Mouse (Mus musculus) frontal cortex, postnatal 10 days (tissue): Measurements from ENCODE around the gene Siah1a.

Experiments
- DNase-seq, 2 experiments: peaks; one replicate each; pipeline ENCODE4 v3.0.0; 2022; ENCODE audit warnings: low spot score in 2 of 2, mixed read lengths in 1 of 2

Siah1a gene

DNA sequence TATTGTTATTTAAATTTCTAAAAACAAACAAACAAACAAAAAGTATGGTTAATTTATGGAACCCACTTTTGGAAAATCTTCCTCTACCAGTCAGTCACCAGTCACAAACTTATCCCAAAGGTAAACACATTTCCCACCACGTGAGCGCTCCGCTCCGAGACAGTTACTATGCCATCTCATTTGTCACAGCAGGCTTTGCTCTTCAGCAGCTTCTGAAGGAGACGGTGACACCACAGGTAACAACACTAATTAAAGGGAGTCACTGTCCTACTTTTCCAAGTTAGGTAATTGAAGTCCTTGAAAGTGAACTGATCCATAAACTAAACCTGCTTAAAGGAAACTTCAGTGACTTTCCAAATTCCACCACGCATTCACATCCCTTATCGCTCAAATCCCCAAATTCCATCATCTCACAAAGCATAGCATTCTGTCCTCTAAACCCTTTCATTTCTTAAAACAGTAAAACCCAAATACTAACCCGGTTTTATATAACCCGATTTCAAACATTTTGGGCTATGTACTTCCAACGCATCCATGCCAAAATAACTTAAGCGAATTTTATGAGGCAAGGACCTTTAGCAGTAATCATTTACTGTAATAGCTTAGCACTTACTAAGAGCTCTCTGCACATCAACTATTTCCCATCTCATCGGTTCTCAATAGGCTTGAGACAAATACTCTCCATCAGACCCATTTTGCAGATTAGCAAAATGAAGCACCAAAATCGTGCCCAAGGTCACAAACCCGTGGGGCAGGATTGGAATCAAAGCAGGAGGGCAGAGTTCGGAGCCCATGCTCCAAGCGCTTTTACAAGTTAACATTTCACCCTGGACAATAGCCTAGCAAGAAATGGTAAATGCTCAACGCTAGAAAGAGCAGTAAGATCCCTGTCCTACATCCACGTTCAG lies 1.2 kb downstream of the Siah1a start:
- no peak for DNase-seq

DNA sequence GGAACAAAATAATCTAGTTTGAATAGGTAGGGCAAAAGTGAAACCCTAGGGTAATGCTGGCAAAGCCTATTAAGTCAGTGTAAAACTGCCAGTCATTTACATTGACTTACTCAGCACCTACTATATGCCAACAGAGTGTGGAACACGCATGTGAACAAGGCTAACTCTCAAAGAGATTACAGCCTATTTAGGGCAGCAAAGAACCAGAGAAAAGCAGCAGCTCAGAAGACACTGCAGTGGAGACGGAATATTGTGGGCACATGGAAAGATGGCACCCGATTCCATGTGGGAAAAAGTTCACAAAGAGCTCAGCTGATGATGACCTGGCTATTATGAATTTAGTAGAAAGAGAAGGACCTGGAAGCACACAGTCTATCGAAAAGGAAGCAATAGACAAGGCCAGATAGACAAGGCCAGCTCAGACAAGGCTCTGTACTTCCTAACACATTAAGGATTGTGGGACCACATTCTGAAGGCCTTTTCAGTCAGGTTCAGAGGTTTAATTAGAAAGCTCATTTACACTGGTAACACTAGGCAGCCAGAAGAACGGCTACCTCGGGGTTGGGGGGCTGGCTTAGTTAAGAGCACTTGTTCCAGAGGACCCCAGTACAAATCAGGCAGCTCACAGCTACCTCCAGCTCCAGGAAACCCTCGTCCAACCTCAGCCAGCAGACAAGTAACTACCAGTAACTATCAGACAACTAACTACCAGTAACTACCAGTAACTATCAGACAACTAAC lies 3.0 kb downstream of the Siah1a start:
- DNase-seq = no peak

DNA sequence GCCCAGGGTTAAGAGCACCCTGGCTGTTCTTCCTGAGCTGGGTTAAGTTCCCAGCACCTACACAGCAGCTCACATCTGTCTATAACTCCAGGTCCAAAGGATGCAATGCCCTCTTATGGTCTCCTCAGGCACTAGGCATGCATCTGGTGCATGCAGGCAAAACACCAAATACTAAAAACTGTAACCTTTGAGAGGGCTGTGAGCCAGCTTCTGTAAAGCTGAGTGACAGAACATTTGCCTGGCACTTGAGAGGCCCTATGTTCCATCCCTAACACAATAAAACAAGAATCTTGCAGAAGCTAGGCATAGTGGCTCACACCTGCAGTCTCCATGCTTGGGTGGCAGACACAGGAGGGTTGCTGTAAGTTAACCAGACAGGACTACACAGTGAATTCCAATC lies 4.1 kb downstream of the Siah1a start:
- DNase-seq = no peak

DNA sequence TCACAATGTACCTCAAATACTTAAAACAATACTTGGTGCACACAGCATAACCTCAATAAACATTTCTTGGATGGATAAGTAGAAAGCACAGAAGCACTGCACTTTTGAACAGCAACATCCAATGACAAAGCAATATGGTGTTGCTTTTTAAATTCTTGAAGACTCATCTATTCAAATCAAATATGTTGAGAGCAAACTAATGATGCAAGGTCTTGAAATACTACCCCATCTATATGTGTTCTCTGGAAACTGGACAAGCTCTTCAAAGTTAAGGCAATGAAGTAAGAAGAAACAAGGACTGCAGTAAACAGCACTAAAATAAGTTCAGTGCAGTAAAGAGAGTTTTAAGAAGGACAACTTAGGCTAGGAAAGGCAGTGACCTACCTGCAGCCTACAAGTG lies 4.8 kb downstream of the Siah1a start:
- DNase-seq = no peak

DNA sequence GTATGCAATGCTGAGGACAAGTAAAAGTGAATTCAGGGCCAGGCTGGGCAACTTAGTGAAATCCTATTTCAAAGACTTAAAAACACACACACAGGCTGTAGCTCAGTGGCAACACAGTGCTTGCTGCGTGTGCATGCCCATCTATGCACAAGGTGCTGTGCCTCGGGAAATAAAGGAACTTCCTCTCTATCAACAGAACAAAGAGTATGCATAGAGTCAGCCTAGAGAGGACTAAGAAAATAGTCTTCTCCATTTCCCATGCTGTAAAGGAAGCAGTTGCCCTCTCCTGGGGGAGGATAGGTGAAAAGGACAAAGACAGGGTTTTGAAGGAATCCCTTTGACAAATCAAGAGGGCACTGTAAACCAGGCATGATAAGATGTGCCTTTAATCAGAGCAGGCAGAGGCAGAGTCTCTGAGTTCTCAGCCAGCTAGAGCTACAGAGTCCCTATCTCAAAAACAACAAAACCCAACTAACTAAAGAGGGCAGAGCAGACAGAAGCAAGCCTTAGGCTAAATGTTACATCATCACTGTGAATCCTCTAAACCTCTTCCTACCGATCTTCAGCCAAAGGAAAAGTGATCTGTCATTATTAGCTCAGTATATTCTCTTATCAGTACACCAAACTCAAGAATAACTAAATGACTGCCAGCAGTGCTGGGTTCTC lies 10.2 kb downstream of the Siah1a start:
- no peak for DNase-seq

DNA sequence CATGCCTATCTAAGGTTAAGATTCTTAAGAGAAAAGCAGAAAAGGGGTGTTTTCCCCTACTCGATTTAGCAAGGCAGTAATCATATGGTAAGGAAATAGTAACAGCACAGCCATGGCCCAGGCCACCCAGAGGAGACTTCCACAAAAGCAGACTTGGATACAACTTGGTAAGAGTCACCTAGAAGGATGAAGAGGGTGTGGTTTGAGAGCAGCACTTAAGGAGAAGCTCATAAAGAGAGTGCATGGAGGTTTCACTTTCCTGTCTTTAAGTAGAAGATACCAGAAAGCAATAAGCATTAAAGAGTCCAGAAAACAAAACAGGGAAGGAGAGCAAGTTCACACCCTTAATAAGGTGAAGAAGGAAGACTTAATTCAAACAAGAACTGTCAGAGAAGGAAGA lies 10.8 kb downstream of the Siah1a start:
- DNase-seq = no peak

DNA sequence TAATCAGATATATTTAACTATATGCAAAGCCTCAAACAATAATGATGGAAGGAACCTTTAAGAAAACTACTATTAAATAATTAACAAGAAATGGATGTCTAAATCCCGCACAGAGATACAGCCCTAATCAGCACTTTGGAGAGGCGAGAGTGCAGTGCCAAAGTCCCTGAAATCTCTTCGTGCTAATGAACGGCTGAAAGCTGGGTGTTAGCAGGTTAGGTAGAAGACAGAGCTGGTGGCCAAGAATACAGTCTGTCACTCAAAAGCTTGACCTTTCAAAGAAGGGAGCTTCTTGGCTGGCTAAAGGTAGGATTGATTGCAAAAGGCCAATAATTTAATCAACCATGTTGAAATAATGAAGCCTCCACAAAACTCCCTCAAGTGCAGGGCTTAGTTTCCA lies 11.6 kb downstream of the Siah1a start:
- DNase-seq = no peak

DNA sequence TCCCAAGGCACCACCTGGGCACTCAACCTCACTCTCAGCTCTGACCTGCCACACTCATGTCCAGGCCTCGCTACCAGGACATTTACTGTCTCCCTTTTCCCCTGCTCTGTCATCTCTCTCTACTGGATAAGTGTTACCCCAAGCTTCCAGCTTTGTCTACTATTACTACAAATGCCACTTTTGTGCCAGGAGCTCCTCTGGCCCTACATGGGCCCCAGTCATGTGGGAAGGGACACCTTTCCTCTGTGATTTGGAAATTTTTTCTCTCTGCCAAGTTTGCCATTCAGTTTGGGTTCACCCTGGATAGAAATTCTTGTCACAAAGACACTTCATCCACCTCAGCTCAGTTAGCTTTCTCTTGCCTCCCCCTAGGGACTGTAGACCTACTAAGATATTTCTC lies 14.9 kb downstream of the Siah1a start:
- no peak for DNase-seq

DNA sequence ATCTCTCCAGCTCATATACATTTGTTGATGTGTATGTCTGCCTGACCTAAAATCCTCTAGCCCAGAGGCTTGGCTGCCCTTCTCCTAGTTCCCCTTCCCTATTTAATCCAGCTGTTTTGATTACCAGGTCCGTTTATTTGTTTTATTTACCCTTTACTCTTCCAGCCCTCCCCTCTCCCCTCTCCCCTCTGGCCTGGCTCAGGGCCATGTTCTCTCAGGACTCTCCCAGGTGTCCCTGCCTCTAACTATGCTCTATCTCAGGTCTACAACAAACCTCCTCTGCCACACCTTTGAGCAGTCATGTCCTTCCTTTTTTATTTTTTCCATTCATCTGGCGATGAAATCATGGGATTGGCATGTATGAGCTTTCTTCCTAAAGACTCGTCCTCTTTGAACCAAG lies 15.4 kb downstream of the Siah1a start:
- DNase-seq = no peak

DNA sequence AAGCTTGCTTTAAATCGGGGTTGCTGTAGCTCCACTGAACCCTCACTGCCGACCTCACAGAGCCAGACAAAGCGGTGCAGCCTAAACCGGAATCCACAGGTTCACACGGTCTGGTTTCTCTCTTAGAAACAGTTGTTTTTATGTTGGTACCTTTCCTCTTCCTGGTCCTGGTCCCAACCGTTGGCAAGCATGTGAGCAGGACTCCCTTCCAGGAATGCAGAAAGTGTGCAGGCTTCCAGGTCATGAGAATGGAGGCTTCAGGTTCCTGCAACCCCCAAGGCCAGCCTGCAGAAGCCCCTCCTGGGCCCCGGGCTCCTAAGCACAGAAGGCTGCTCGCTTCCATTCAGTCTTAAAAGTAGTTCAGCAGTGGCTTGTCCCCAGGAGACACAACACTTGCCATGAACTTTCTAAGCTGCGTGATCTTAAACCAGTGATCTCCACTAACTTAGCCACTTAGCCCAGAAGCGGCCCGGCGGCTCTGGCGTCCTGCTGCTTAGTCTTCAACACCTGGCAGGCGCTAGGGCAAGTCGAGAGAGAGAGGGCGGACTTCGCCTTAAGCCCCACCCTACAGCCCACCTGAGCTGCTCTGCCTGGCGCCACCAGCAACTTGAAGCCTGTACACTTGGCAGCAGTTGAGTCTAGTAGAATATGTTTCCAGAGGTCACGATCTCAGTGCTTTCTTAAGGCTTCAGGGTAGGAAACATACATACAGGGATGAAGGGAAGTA lies 17.3 kb downstream of the Siah1a start:
- no peak for DNase-seq

DNA sequence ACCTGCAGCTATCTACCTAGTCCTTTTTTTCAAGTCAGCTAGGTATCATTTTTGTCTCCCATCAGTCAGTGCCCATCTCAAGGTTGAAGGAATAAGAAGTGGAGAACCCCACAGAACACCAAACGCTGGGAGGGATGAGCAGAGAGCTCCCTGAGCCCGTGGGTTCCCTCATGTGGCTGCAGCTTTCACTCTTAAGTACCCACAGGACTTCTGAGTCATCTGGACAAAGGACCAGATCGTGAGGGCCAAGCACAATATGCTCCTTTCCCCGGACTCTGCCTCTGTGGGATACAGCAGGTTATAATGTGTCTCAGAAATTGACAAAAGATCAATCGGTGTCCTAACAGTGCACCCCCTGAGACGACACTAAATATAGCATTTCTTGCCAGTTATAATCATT lies 18.8 kb downstream of the Siah1a start:
- DNase-seq = no peak

DNA sequence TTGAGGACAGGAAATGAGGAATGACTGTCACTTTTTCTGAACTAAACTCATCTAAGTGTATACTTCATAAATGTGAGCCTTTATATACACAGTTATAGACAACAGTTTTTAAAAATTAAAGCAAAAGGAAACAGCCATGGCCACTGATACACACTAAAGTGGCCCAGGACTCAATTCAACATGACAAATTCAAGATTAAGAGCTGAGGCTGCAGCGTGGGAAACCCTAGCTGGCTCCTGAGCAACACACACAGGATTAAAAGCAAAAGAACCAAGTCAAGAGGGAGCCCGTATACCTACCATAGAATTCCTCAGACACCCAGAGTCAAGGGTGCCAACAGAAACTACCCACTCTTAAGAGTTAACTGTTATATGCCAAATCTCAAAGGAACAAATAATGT lies 24.2 kb downstream of the Siah1a start:
- no peak for DNase-seq

DNA sequence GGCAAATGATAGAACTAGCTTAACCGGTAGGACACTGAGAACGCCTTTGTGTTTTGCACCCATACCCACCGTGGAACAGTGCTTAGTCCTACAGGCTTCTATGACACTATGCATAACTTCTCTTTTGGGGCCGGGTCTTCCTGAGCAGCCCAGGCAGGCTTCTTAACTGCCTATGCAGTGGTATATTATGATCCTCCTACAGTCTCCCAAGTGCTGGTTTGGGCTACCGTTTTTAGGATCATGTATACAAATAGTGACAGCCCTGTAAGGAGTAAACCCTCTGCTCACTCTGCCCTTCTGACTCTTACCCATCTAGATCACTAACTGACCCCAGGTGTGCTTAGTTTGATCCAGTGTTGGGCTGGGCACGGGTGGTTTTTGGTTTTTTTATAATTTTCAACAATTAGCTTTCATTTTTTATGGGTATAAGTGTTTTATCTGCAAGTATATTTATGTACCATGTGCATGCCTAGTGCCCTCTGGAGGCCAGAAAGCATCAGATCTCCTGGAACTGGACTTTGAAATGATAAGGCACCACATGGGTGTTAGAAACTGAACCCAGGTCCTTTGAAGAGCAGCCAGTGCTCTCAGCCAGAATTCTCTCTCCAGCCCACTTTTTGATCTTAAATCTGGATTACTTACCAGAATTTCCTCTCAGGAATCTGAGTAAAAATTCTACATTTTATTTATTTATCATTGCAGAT lies 24.8 kb downstream of the Siah1a start:
- no peak for DNase-seq

DNA sequence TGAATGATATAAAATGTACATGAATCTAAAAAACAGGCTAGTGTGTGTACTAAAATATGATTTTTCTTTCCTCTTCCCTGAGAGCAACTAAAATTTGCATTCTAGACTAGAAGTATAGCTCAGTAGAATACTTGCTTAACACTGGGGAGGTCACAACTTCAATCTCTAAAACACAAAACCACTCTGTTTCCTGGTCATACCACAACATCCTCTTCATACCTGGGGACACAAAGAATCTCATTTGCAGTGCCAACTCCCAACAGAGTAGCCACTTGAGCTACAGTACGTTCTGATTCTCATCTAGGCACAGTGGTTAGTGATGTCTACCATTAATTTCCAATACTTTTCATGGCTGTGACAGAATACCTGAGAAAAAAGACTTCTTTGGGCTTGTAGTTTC lies 26.4 kb downstream of the Siah1a start:
- DNase-seq = no peak

DNA sequence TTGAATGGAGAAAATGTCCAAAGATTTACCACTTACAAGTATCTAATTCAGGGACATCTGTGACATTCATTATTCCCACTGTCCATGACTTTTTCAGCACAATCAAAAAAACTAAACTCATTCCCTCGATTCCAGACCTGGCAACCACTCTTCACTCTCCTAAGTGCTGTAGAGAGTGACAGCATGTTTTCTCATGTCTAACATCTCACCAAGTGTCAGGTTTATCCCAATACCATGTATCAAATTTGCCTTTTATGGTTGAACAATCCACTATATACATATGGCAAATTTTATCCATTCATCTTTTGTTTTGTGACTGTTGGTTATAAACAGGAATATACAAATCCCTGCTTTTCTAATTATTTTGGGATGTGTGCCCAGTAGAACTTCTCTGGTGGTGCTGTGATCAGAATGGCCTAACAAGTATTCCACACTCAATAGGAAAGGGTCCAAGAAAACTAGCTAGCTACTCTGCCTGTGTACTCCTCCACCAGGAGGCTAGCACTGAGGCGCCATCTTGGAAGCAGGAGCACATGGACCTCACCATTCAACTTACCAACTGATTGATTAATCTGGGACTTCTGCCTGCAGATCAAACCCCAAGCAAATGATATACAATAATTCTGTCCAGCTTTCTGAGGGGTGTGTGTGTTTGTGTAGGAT lies 27.3 kb downstream of the Siah1a start:
- no peak for DNase-seq

DNA sequence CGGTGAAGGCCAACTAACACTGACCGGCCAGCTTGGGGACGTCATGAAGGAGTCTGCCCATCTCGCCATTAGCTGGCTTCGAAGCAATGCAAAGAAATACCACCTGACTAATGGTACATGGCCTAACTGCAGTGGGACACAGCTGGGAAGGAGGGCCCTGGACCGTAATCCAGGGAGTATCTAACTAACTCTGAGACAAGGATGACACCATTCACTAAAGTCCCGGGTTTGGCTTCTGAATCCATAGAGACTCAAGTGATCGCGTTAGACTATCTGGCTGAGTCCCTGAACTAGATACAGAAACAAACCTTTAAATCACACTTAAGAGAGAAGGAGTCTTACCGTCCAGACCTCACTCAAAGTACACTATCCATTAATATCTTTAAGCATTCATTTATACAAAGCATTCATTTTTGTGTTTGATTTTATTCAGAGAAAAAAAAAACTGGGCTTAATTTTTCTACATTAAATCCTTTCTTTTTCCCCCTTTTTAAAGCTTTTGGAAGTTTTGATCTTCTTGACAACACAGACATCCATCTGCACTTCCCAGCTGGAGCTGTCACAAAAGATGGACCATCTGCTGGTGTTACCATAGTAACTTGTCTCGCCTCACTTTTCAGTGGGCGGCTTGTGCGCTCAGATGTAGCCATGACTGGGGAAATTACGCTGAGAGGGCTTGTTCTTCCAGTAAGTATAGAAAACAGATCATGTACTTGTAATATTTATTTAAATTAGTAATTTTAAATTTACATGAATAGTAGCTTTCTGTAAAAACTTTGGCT lies 32.1 kb downstream of the Siah1a start:
- DNase-seq = peak; percentile 59 to 65

DNA sequence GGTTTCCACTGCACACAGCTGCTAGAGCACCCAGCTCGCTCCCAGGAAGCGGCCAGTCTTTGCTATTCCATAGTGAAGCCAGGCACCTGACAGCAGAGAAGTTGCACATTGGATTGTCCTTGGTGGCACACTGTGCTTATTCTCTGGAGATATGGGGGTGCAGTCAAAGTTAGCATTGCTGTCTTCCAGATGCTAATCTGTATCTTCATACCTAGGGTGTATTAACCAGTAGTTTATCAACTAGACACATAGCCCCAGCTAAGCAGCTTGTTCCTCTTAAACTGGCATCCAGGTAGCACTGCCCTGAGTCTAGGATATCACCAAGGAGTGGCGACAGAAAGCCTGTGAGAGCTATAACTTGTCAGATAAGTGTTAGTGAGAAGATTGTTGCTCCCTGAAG lies 33.1 kb downstream of the Siah1a start:
- DNase-seq = no peak

DNA sequence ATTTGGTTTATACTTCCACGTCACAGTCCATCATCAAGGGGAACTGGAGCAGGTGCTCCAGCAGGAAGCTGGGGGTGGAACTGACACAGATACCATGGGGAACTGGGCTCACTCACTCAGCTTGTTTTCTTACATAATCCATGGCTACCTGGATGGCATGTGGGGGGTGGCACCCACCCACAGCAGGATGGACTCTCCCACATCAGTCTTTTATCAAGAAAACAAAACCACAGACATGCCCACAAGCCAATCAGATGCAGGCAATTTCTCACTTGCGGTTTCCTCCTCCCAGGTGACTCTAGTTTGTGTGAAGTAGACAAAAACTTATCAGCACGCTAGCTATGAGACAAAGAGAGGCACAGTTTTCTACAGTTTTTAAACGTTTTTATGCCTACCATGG lies 37.9 kb downstream of the Siah1a start:
- no peak for DNase-seq

DNA sequence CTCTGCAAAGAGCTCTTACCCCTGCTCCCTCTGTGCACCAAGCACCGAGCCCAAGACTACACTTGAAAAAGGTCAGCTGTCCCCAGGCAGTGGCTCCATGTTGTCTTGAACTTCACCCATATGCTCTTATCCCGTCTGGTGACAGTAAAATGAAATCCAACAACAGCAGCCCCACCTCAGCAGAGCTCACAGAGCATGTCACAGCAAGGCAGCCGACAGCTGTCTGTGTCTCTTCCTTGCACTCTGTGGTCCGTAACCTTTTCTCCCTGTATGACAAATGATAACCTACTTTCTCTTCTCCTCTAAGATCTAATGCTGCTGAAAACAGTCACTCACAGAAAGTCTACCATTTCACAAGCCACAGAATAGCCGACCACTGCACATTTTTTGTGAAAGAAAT lies 39.0 kb downstream of the Siah1a start:
- DNase-seq = no peak

DNA sequence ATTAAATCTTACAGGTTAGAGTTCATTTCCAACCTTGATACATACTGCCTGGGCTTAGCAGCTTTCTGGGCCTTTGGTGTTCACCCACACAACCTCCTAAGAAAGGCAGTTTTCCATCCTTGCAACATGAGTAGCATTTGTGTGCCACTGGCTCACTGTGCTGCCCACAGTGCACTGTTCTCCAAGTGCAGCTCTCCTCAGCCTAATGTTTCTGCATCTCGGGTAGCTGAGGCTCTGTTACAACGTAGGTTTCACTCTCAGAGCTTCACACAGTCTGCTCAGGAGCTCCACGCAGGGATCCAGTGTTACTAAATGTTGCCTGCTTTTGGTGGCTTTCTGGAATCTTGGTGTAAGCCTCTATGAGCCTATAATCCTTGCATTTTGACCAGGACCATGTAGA lies 40.4 kb downstream of the Siah1a start:
- DNase-seq = no peak
